Mouse (Mus musculus) spleen, postnatal 0 days (tissue): ENCODE results near the gene Gm3727. TPM values are rescaled to one million over a fixed set of nuclear protein-coding genes. Genes with fewer than 3 reads are reported as not detected.

Experiments used
- polyA plus RNA-seq: library from polyadenylated mRNA; unstranded; fragments of >200 nt; fragmentation: Nextera tagmentation; extraction: Ambion mirVana; gene quantifications from 2 replicates; pipeline ENCODE4 v1.2.1, GENCODE M21; 2015

Gene Gm3727
- polyA plus RNA-seq, result not detected in 2 replicates

GRCm38 (mm10) chr14:7264614-7265013, at the start of gene Gm3727:
Gm3727 (minus strand) TSS chr14:7264714.

Other genes starting within 250 kb of the Gm3727 start
- 0.19 and 0.27 TPM in 2 replicates for gene Gm10406, start 237.3 kb downstream of the Gm3727 start, polyA plus RNA-seq
- gene Gm3685, start 219.7 kb downstream of the Gm3727 start, polyA plus RNA-seq, result 0.13 TPM in 1 of 2 replicates, not detected in the other
- gene Gm3696, start 164.1 kb downstream of the Gm3727 start, polyA plus RNA-seq, result 0.26 TPM in 1 of 2 replicates, not detected in the other
- not detected in 2 replicates for gene Gm6676, start 139.3 kb downstream of the Gm3727 start, polyA plus RNA-seq
- gene Gm3512, start 90.2 kb downstream of the Gm3727 start, polyA plus RNA-seq, result 0.46 and 0.64 TPM in 2 replicates
- gene Gm16434, start 70.2 kb downstream of the Gm3727 start, polyA plus RNA-seq, result not detected in 2 replicates
- 0.14 and 0.30 TPM in 2 replicates for gene Gm3739, start 50.3 kb upstream of the Gm3727 start, polyA plus RNA-seq
- not detected in 2 replicates for gene Gm5797, start 67.7 kb upstream of the Gm3727 start, polyA plus RNA-seq
- not detected in 2 replicates for gene Gm8374, start 100.4 kb upstream of the Gm3727 start, polyA plus RNA-seq
- not detected in 2 replicates for gene Gm3755, start 186.2 kb upstream of the Gm3727 start, polyA plus RNA-seq
- gene Gm3752, start 219.0 kb upstream of the Gm3727 start, polyA plus RNA-seq, result 0.19 TPM in 1 of 2 replicates, not detected in the other